ENCODE assay signal across 8 mouse cellular contexts in genomic region chr9:77754728-77755402, GRCm38 (mm10). TPM values are rescaled to one million over a fixed set of nuclear protein-coding genes. Genes with fewer than 3 reads are reported as not detected.
DNase-seq lines count a peak whose midpoint lies in the region; ATAC-seq lines count a peak whose summit lies in the region.

No protein-coding gene starts in this region.

- intact Hi-C loops in left cerebral cortex, postnatal 4 days (cut with DNase I): loop anchor here (10.0 kb wide), 1 partner anchor 100 kb away; no protein-coding TSS in a partner anchor

- H3K36me3 ChIP-seq in forebrain, embryonic 11.5 days (ENCODE audit: control insufficient read depth, insufficient read depth, low read length): no peaks in the 10 kb centered on the region
- no peaks in the 10 kb centered on the region; the same call in 1 of the 2 replicates for H3K36me3 ChIP-seq in hindbrain, embryonic 10.5 days

- H3K27me3 ChIP-seq in forebrain, embryonic 11.5 days (ENCODE audit: control insufficient read depth, insufficient read depth, low read length): no peaks in the 10 kb centered on the region
- H3K27me3 ChIP-seq in hindbrain, embryonic 10.5 days (ENCODE audit: insufficient read depth, poor library complexity, severe bottlenecking): 0 out of 2 replicates have a peak, but pooled peaks cover 3% of the 10 kb centered on the region

- peak overlapping the region; percentile 78 for H3K27ac ChIP-seq in forebrain, embryonic 11.5 days (ENCODE audit: low read depth, low read length)
- H3K27ac ChIP-seq in hindbrain, embryonic 10.5 days: peak overlapping the region; percentile 95

- H3K9ac ChIP-seq in forebrain, embryonic 11.5 days (ENCODE audit: low read length): peak overlapping the region; percentile 82

- H3K4me1 ChIP-seq in forebrain, embryonic 11.5 days (replicated peaks; ENCODE audit: control insufficient read depth, insufficient read depth, low read length): no peaks in the 10 kb centered on the region; the same call in 1 of the 2 replicates
- H3K4me1 ChIP-seq in hindbrain, embryonic 10.5 days (replicated peaks): peaks cover 28% of the 10 kb centered on the region

- peak; percentile 80 for ATAC-seq in forebrain, embryonic 11.5 days (replicated peaks; ENCODE audit: low FRiP score)
- peak; percentile 27; the same call in 1 of the 2 replicates for ATAC-seq in megakaryocyte-erythroid progenitor cell, adult 5-6 weeks (replicated peaks; ENCODE audit: low FRiP score, low TSS enrichment, poor library complexity, severe bottlenecking)

- H3K4me3 ChIP-seq in forebrain, embryonic 11.5 days (ENCODE audit: low read depth, low read length): peak overlapping the region; percentile 83
- H3K4me3 ChIP-seq in hindbrain, embryonic 10.5 days: peak overlapping the region; percentile 84

- H3K9me3 ChIP-seq in forebrain, embryonic 11.5 days (ENCODE audit: control insufficient read depth, low read length): no peaks in the 10 kb centered on the region
- no peaks in the 10 kb centered on the region for H3K9me3 ChIP-seq in hindbrain, embryonic 10.5 days

- peak overlapping the region; percentile 73 for H3K4me2 ChIP-seq in forebrain, embryonic 11.5 days (ENCODE audit: low read depth, low read length, severe bottlenecking)

- under 1% methylated on average over 53 of the region's 57 CpGs for WGBS in forebrain, embryonic 11.5 days
- 1% methylated on average over 56 of the region's 57 CpGs for WGBS in hindbrain, embryonic 10.5 days

- peak; percentile 66 for DNase-seq in spleen, adult 12 weeks (ENCODE audit: low spot score)
- DNase-seq in spleen, adult 18-20 months: no peak
- DNase-seq in c-Kit-positive CD71-positive TER-119-positive erythroid progenitor cells, embryonic 14.5 days (ENCODE audit: low spot score): peak; percentile 67
- peak; percentile 88 for DNase-seq in forebrain, embryonic 11.5 days (ENCODE audit: low spot score)
- peak; percentile 83 for DNase-seq in hindbrain, embryonic 10.5 days (ENCODE audit: low spot score)
- peak; percentile 64 for DNase-seq in left cerebral cortex, postnatal 4 days
- peak; percentile 31 to 44 for DNase-seq in spleen, postnatal 14 days (ENCODE audit: low spot score in 2 of 2)

RNA-seq across cellular contexts. Expression of gene Gclc, which starts 0.5 kb away (rescaled TPM):
- polyA plus RNA-seq in forebrain, embryonic 11.5 days (2014; fragmentation: Nextera tagmentation; extraction: Ambion mirVana): 23.6 and 24.7 TPM in 2 replicates
- polyA plus RNA-seq in hindbrain, embryonic 10.5 days (2016; fragmentation: Nextera tagmentation; extraction: Ambion mirVana): 13.9 and 17.4 TPM in 2 replicates
- total RNA-seq in left cerebral cortex, postnatal 4 days (2021): 10 to 100 TPM; 23.4 to 26.0 TPM
- total RNA-seq in megakaryocyte-erythroid progenitor cell, adult 5-6 weeks (2014; fragmentation: Nextera tagmentation): 73.3 and 88.4 TPM in 2 replicates
- 74.4 and 85.9 TPM in 2 replicates for total RNA-seq in megakaryocyte-erythroid progenitor cell, adult 5-6 weeks (2017)

Comparison
In these comparisons a context has a peak if more than half of its experiments do, and no peak if none do; other contexts are left out.
1. DNase-seq: peak in spleen, adult 12 weeks (single experiment), c-Kit-positive CD71-positive TER-119-positive erythroid progenitor cells, embryonic 14.5 days (single experiment), forebrain, embryonic 11.5 days (single experiment), hindbrain, embryonic 10.5 days (single experiment), left cerebral cortex, postnatal 4 days (single experiment) and spleen, postnatal 14 days (2 of 2); none in spleen, adult 18-20 months (0 of 2).